Mouse (Mus musculus) limb, embryonic 13.5 days (tissue): Measurements from ENCODE around the gene Tuba3a. TPM values are rescaled to one million over a fixed set of nuclear protein-coding genes. Genes with fewer than 3 reads are reported as not detected.

Experiments
- ATAC-seq: fragments of 200-750 bp; cut with Nextera tagmentation; 2 replicates; pipeline ENCODE4 v1.8.0; 2017; ENCODE audit warnings: low read depth, moderate number of reproducible peaks, moderate TSS enrichment; ENCODE audit not compliant: low FRiP score
- H3K27ac ChIP-seq: fragments of 300-500 bp; sonication (generic); 2 replicates; pipeline ENCODE4 v1.5.1; 2015; ENCODE audit warnings: inconsistent platforms, mild to moderate bottlenecking, moderate library complexity
- H3K27me3 ChIP-seq: fragments of 300-500 bp; sonication (generic); 2 replicates; pipeline ENCODE4 v1.6.1; 2015; ENCODE audit warnings: mild to moderate bottlenecking, inconsistent platforms
- H3K36me3 ChIP-seq: fragments of 300-500 bp; sonication (generic); 2 replicates; pipeline ENCODE4 v1.6.1; 2015; ENCODE audit warnings: inconsistent platforms, mild to moderate bottlenecking, moderate library complexity
- H3K4me1 ChIP-seq: fragments of 300-500 bp; sonication (generic); 2 replicates; pipeline ENCODE4 v1.6.1; 2015; ENCODE audit warnings: inconsistent platforms
- H3K4me2 ChIP-seq: fragments of 300-500 bp; sonication (generic); replicated peaks from 2 replicates; pipeline ENCODE4 v1.6.1; 2015; ENCODE audit warnings: inconsistent platforms, mild to moderate bottlenecking, moderate library complexity
- H3K4me3 ChIP-seq: fragments of 300-500 bp; sonication (generic); 2 replicates; pipeline ENCODE4 v1.5.1; 2015; ENCODE audit warnings: moderate library complexity, mild to moderate bottlenecking, inconsistent platforms
- H3K9ac ChIP-seq: fragments of 300-500 bp; sonication (generic); 2 replicates; pipeline ENCODE4 v1.6.1; 2015; ENCODE audit warnings: mild to moderate bottlenecking, inconsistent platforms
- H3K9me3 ChIP-seq: fragments of 300-500 bp; sonication (generic); 2 replicates; pipeline ENCODE4 v1.6.1; 2016; ENCODE audit warnings: inconsistent platforms
- WGBS: fragments of 180-500 bp; shearing (Covaris S2); methylation state at CpG from one replicate; pipeline ENCODE4 v1.1.7; 2015; 5-methylcytosine and 5-hydroxymethylcytosine counted together
- polyA plus RNA-seq: library from polyadenylated mRNA; unstranded; fragments of >200 nt; fragmentation: Nextera tagmentation; extraction: Ambion mirVana; gene quantifications from 2 replicates; pipeline ENCODE4 v1.2.1, GENCODE M21; 2015

The Tuba3a gene
- polyA plus RNA-seq = 0.80 and 0.91 TPM in 2 replicates

GRCm38 (mm10) chr6:125285890-125286289 lies at the start of gene Tuba3a:
Gene Tuba3a, minus strand, starts transcription at chr6:125286042.
- ATAC-seq = no peak
- Histone ChIP-seq H3K9ac (no peak within 1 kb of the TSS), H3K4me3 (no peak within 1 kb of the TSS), H3K27me3 (no peaks in the 10 kb centered on the region), H3K4me1 (peaks cover 17% of the 10 kb centered on the region), H3K4me2 (no peak within 1 kb of the TSS), H3K9me3 (no peaks in the 10 kb centered on the region), H3K36me3 (no peaks in the 10 kb centered on the region), H3K27ac (no peak within 1 kb of the TSS)
- 98% methylated on average over 22 of the region's 22 CpGs for WGBS

- H3K36me3 ChIP-seq = no peaks in the 10 kb centered on the region
- no peak overlapping the region for H3K4me2 ChIP-seq
- H3K9ac ChIP-seq = no peak overlapping the region
- no peak overlapping the region for H3K4me3 ChIP-seq
- WGBS = 66% methylated on average over 2 of the region's 2 CpGs
- ATAC-seq = no peak
- no peaks in the 10 kb centered on the region for H3K9me3 ChIP-seq
- H3K27ac ChIP-seq = no peak overlapping the region
- no peaks in the 10 kb centered on the region for H3K27me3 ChIP-seq
- H3K4me1 ChIP-seq = peaks cover 18% of the 10 kb centered on the region
Measured at GRCm38 (mm10) chr6:125334356-125334755, 48.5 kb upstream of the Tuba3a start.

GRCm38 (mm10) chr6:125333112-125333899 lies 47.5 kb upstream of the Tuba3a start:
- Histone ChIP-seq H3K9ac (no peak overlapping the region), H3K27ac (no peak overlapping the region), H3K4me1 (peaks cover 18% of the 10 kb centered on the region), H3K27me3 (no peaks in the 10 kb centered on the region), H3K36me3 (no peaks in the 10 kb centered on the region), H3K4me2 (no peak overlapping the region), H3K9me3 (no peaks in the 10 kb centered on the region), H3K4me3 (no peak overlapping the region)
- 74% methylated on average over 14 of the region's 14 CpGs for WGBS
- ATAC-seq = no peak

- Histone ChIP-seq H3K27me3 (no peaks in the 10 kb centered on the region), H3K27ac (no peak overlapping the region), H3K4me1 (peaks cover 18% of the 10 kb centered on the region), H3K9ac (peak overlapping the region; percentile 79), H3K36me3 (no peaks in the 10 kb centered on the region), H3K9me3 (no peaks in the 10 kb centered on the region), H3K4me3 (peak overlapping the region; percentile 57), H3K4me2 (peak overlapping the region; percentile 86)
- peak; percentile 87 for ATAC-seq
- 2% methylated on average over 39 of the region's 39 CpGs for WGBS
Measured at GRCm38 (mm10) chr6:125330626-125331326, 44.9 kb upstream of the Tuba3a start.

GRCm38 (mm10) chr6:125328243-125328642 lies 42.4 kb upstream of the Tuba3a start:
- Histone ChIP-seq H3K9ac (no peak overlapping the region), H3K27me3 (peaks cover 6% of the 10 kb centered on the region), H3K4me3 (no peak overlapping the region), H3K27ac (no peak overlapping the region), H3K4me1 (peaks cover 18% of the 10 kb centered on the region), H3K36me3 (no peaks in the 10 kb centered on the region), H3K9me3 (no peaks in the 10 kb centered on the region), H3K4me2 (no peak overlapping the region)
- no peak for ATAC-seq
- WGBS = 83% methylated on average over 5 of the region's 5 CpGs

- Histone ChIP-seq H3K4me2 (no peak overlapping the region), H3K4me1 (peaks cover 17% of the 10 kb centered on the region), H3K27ac (no peak overlapping the region), H3K27me3 (peaks cover 35% of the 10 kb centered on the region), H3K4me3 (no peak overlapping the region), H3K36me3 (no peaks in the 10 kb centered on the region), H3K9me3 (no peaks in the 10 kb centered on the region), H3K9ac (no peak overlapping the region)
- 72% methylated on average over 6 of the region's 6 CpGs for WGBS
- ATAC-seq = no peak
Measured at GRCm38 (mm10) chr6:125325337-125325736, 39.5 kb upstream of the Tuba3a start.

- ATAC-seq = no peak
- Histone ChIP-seq H3K4me1 (0 out of 2 replicates have a peak, but pooled peaks cover 8% of the 10 kb centered on the region), H3K4me2 (no peak overlapping the region), H3K27ac (no peak overlapping the region), H3K4me3 (no peak overlapping the region), H3K9ac (no peak overlapping the region), H3K36me3 (no peaks in the 10 kb centered on the region), H3K27me3 (peaks cover 51% of the 10 kb centered on the region), H3K9me3 (no peaks in the 10 kb centered on the region)
- WGBS = 51% methylated on average over 6 of the region's 6 CpGs
Measured at GRCm38 (mm10) chr6:125323547-125323946, 37.7 kb upstream of the Tuba3a start.

- Histone ChIP-seq H3K36me3 (no peaks in the 10 kb centered on the region), H3K9me3 (no peaks in the 10 kb centered on the region), H3K27me3 (peaks cover 51% of the 10 kb centered on the region), H3K4me3 (no peak overlapping the region), H3K27ac (no peak overlapping the region), H3K4me1 (0 out of 2 replicates have a peak, but pooled peaks cover 8% of the 10 kb centered on the region), H3K4me2 (no peak overlapping the region), H3K9ac (no peak overlapping the region)
- no peak for ATAC-seq
- 56% methylated on average over 13 of the region's 13 CpGs for WGBS
Measured at GRCm38 (mm10) chr6:125322794-125323193, 37.0 kb upstream of the Tuba3a start.

- no peak overlapping the region for H3K9ac ChIP-seq
- no peaks in the 10 kb centered on the region for H3K9me3 ChIP-seq
- peaks cover 51% of the 10 kb centered on the region for H3K27me3 ChIP-seq
Measured at GRCm38 (mm10) chr6:125321114-125321855, 35.4 kb upstream of the Tuba3a start.

GRCm38 (mm10) chr6:125320323-125320722 lies 34.5 kb upstream of the Tuba3a start, which contains the start of gene Scnn1a:
Gene Scnn1a, plus strand, starts transcription at chr6:125320659.
- no peaks in the 10 kb centered on the region for H3K9me3 ChIP-seq
- no peak within 1 kb of the TSS for H3K9ac ChIP-seq
- H3K36me3 ChIP-seq = no peaks in the 10 kb centered on the region
- 0 out of 2 replicates have a peak within 1 kb of the TSS, but pooled peaks have one; percentile 16 for H3K4me2 ChIP-seq
- H3K27ac ChIP-seq = no peak within 1 kb of the TSS
- H3K4me1 ChIP-seq = 0 out of 2 replicates have a peak, but pooled peaks cover 8% of the 10 kb centered on the region
- no peak within 1 kb of the TSS for H3K4me3 ChIP-seq
- peaks cover 51% of the 10 kb centered on the region for H3K27me3 ChIP-seq
- 73% methylated on average over 1 of the region's 1 CpGs for WGBS
- no peak for ATAC-seq

More at GRCm38 (mm10) chr6:125321114-125321855, 35.4 kb upstream of the Tuba3a start:
- no peak for ATAC-seq
- Histone ChIP-seq H3K4me2 (0 out of 2 replicates have a peak overlapping the region, but pooled peaks have one; percentile 16), H3K4me3 (no peak overlapping the region), H3K36me3 (no peaks in the 10 kb centered on the region), H3K4me1 (0 out of 2 replicates have a peak, but pooled peaks cover 8% of the 10 kb centered on the region), H3K27ac (no peak overlapping the region)
- WGBS = 9% methylated on average over 26 of the region's 26 CpGs

GRCm38 (mm10) chr6:125319919-125320296 lies 34.1 kb upstream of the Tuba3a start:
- ATAC-seq = no peak
- Histone ChIP-seq H3K9me3 (no peaks in the 10 kb centered on the region), H3K9ac (no peak overlapping the region), H3K4me2 (no peak overlapping the region), H3K4me3 (no peak overlapping the region), H3K27me3 (peaks cover 51% of the 10 kb centered on the region), H3K36me3 (no peaks in the 10 kb centered on the region), H3K4me1 (peaks cover 9% of the 10 kb centered on the region; the same call in 1 of the 2 replicates), H3K27ac (no peak overlapping the region)
